Mouse (Mus musculus) lung, embryonic 15.5 days (tissue): Measurements from ENCODE around the gene Hcn3. TPM values are rescaled to one million over a fixed set of nuclear protein-coding genes. Genes with fewer than 3 reads are reported as not detected.

Source experiments
- ATAC-seq: fragments of 200-750 bp; cut with Nextera tagmentation; 2 replicates; pipeline ENCODE4 v1.8.0; 2017; ENCODE audit warnings: moderate number of reproducible peaks, borderline replicate concordance; ENCODE audit not compliant: low FRiP score, low TSS enrichment; ENCODE audit errors: extremely low read depth
- H3K27ac ChIP-seq: fragments of 300-500 bp; sonication (generic); 2 replicates; pipeline ENCODE4 v1.5.1; 2015; ENCODE audit warnings: moderate library complexity, mild to moderate bottlenecking, inconsistent platforms
- H3K27me3 ChIP-seq: fragments of 300-500 bp; sonication (generic); 2 replicates; pipeline ENCODE4 v1.6.1; 2015; ENCODE audit warnings: inconsistent platforms
- H3K36me3 ChIP-seq: fragments of 300-500 bp; sonication (generic); 2 replicates; pipeline ENCODE4 v1.6.1; 2015; ENCODE audit warnings: inconsistent platforms
- H3K4me1 ChIP-seq: fragments of 300-500 bp; sonication (generic); 2 replicates; pipeline ENCODE4 v1.6.1; 2015; ENCODE audit warnings: inconsistent platforms
- H3K4me2 ChIP-seq: fragments of 300-500 bp; sonication (generic); 2 replicates; pipeline ENCODE4 v1.6.1; 2015; ENCODE audit warnings: inconsistent platforms, mild to moderate bottlenecking, moderate library complexity
- H3K4me3 ChIP-seq: fragments of 300-500 bp; sonication (generic); 2 replicates; pipeline ENCODE4 v1.5.1; 2015; ENCODE audit warnings: mild to moderate bottlenecking, inconsistent platforms
- H3K9ac ChIP-seq: fragments of 300-500 bp; sonication (generic); 2 replicates; pipeline ENCODE4 v1.6.1; 2015; ENCODE audit warnings: inconsistent platforms
- H3K9me3 ChIP-seq: fragments of 300-500 bp; sonication (generic); 2 replicates; pipeline ENCODE4 v1.6.1; 2016; ENCODE audit warnings: inconsistent platforms
- WGBS: fragments of 180-500 bp; shearing (Covaris S2); methylation state at CpG from one replicate; pipeline ENCODE4 v1.1.7; 2015; 5-methylcytosine and 5-hydroxymethylcytosine counted together
- polyA plus RNA-seq: library from polyadenylated mRNA; unstranded; fragments of >200 nt; fragmentation: Nextera tagmentation; extraction: Ambion mirVana; gene quantifications from 2 replicates; pipeline ENCODE4 v1.2.1, GENCODE M21; 2015

Gene Hcn3
- polyA plus RNA-seq, 1 experiment from 2014 or later, result 1.9 TPM

DNA sequence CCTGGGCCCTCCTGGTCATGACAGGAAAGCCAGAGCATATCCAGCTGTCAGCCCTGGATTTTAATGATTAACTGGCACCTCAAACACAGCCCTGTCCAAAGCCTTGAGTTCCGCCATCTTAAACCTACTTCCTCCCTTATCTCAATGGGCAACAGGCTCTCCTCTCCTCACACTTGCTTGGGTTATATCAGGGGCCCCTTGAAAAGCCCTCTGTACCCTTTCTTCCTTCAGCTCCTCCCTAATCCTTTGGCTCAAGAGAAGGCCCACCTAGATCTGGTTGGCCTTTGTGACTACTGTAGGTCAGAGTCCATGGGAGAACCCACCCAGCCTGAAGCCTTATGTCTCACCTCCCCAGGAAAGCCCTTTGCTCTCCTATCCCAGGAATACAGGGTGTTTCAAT is 26.2 kb downstream of the Hcn3 start:
- Histone ChIP-seq H3K4me1 (peaks cover 7% of the 10 kb centered on the region; the same call in 1 of the 2 replicates), H3K36me3 (no peaks in the 10 kb centered on the region), H3K27me3 (no peaks in the 10 kb centered on the region), H3K4me2 (no peak overlapping the region), H3K9me3 (no peaks in the 10 kb centered on the region), H3K4me3 (no peak overlapping the region), H3K9ac (no peak overlapping the region), H3K27ac (no peak overlapping the region)
- ATAC-seq, result no peak
- 62% methylated on average over 1 of the region's 1 CpGs for WGBS

DNA sequence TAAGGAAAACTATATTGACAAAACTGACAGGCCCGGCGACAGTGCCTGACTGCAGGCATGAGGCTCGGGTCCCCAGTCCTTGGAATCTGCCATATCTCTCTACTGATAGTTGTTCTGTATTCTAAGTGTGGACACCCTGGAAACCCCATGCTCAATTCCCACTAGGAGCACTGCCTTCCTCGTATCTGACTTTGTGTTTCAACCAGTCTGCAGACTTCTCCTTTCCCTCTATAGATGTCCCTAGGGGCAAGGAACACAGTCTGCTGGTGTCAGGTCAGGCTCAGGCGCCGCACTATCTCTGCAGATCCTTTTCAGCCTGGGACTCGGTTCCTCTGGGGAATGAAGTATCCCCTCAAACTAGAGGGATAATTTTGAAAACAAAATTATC is 26.9 kb downstream of the Hcn3 start:
- ATAC-seq, result no peak
- peaks cover 7% of the 10 kb centered on the region; the same call in 1 of the 2 replicates for H3K4me1 ChIP-seq
- no peaks in the 10 kb centered on the region for H3K36me3 ChIP-seq
- H3K27ac ChIP-seq, result no peak overlapping the region
- H3K4me3 ChIP-seq, result no peak overlapping the region
- H3K9me3 ChIP-seq, result no peaks in the 10 kb centered on the region
- no peaks in the 10 kb centered on the region for H3K27me3 ChIP-seq
- H3K9ac ChIP-seq, result no peak overlapping the region
- WGBS, result 60% methylated on average over 7 of the region's 7 CpGs
- no peak overlapping the region for H3K4me2 ChIP-seq

- peaks cover 7% of the 10 kb centered on the region; the same call in 1 of the 2 replicates for H3K4me1 ChIP-seq
- WGBS, result 10% methylated on average over 30 of the region's 30 CpGs
- H3K27ac ChIP-seq, result no peak overlapping the region
- no peaks in the 10 kb centered on the region for H3K27me3 ChIP-seq
- peak overlapping the region; percentile 68 for H3K4me2 ChIP-seq
- ATAC-seq, result peak; percentile 68; the same call in 1 of the 2 replicates
- peak overlapping the region; percentile 32 for H3K4me3 ChIP-seq
- no peaks in the 10 kb centered on the region for H3K9me3 ChIP-seq
- H3K9ac ChIP-seq, result no peak overlapping the region; the same call in 1 of the 2 replicates
- no peaks in the 10 kb centered on the region for H3K36me3 ChIP-seq
Observed at GRCm38 (mm10) chr3:89132285-89133062, 27.5 kb downstream of the Hcn3 start.

DNA sequence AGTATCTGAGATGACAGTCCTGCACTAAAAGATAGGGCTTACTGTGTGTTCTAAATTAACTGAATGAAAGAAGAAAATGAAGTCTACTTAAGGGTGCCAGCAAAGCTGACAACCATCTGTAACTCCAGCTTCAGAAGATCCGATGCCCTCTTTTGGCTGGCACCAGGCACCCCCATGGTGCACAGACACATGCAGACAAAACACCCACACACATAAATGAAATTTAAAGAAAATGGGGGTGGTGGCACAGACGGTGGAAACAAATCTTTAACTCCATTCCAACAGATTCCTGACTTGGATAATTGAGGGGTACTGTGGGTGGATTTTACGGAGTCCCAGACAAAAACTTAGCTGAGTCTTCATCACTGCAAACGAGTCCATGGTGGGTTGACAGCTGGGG is 28.2 kb downstream of the Hcn3 start:
- H3K4me2 ChIP-seq, result peak overlapping the region; percentile 68
- H3K36me3 ChIP-seq, result no peaks in the 10 kb centered on the region
- no peak overlapping the region for H3K4me3 ChIP-seq
- no peak overlapping the region for H3K9ac ChIP-seq
- 36% methylated on average over 4 of the region's 4 CpGs for WGBS
- no peak for ATAC-seq
- no peaks in the 10 kb centered on the region for H3K9me3 ChIP-seq
- no peak overlapping the region for H3K27ac ChIP-seq
- no peaks in the 10 kb centered on the region for H3K27me3 ChIP-seq
- peaks cover 7% of the 10 kb centered on the region; the same call in 1 of the 2 replicates for H3K4me1 ChIP-seq

DNA sequence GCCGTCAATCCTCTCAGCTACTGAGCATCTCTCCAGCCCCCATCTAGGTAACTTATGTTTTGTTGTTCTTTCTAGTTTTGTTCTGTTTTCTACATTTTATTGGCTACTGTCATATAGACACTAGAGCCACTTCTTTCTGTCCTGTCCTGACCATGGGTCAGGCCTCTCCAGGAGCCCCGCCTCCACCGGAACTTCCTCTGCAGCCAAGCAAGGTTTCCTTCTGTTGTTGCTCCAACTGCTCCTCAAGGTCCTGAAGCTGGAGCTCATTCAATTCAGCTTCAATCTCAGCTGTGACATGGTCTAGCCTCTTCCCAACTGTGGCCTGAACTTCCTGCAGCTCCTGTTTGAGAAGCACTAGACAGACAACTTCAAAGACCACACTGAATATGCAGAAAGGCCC is 30.1 kb downstream of the Hcn3 start:
- no peak for ATAC-seq
- WGBS, result 67% methylated on average over 3 of the region's 3 CpGs

DNA sequence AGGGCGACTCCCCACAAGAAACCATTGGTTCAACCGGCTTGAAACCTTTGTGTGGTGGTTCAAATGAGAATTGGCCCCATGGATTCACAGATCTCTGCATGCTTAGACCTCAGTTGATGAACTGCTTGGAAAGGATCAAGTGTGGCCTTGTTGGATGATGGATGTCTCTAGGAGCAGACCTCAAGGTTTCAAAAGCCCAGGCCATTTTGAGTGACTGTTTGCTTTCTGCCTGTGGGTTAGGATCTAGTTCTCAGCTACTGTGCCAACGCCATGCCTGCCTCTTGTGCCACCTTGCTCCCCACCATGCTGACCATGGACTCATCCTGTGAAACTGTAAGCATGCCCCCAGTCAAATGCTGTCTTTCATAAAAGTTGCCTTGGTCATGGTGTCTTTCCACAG is 34.0 kb downstream of the Hcn3 start:
- Histone ChIP-seq H3K27ac (no peak overlapping the region), H3K9ac (no peak overlapping the region), H3K4me3 (no peak overlapping the region), H3K36me3 (no peaks in the 10 kb centered on the region), H3K4me1 (no peaks in the 10 kb centered on the region), H3K4me2 (no peak overlapping the region), H3K9me3 (no peaks in the 10 kb centered on the region), H3K27me3 (no peaks in the 10 kb centered on the region)
- WGBS, result 79% methylated on average over 3 of the region's 3 CpGs
- ATAC-seq, result no peak

More for the DNA sequence above, 30.1 kb downstream of the Hcn3 start:
- Histone ChIP-seq H3K4me2 (no peak overlapping the region), H3K4me3 (no peak overlapping the region), H3K4me1 (peaks cover 7% of the 10 kb centered on the region; the same call in 1 of the 2 replicates), H3K36me3 (no peaks in the 10 kb centered on the region), H3K9me3 (no peaks in the 10 kb centered on the region), H3K27me3 (no peaks in the 10 kb centered on the region), H3K9ac (no peak overlapping the region), H3K27ac (no peak overlapping the region)

GRCm38 (mm10) chr3:89124241-89124640 is 35.8 kb downstream of the Hcn3 start:
- no peak for ATAC-seq
- WGBS, result 45% methylated on average over 3 of the region's 3 CpGs
- H3K9me3 ChIP-seq, result no peaks in the 10 kb centered on the region

GRCm38 (mm10) chr3:89123313-89123712 is 36.7 kb downstream of the Hcn3 start:
- H3K27ac ChIP-seq, result no peak overlapping the region
- no peak overlapping the region for H3K9ac ChIP-seq
- 61% methylated on average over 2 of the region's 2 CpGs for WGBS

More at GRCm38 (mm10) chr3:89124241-89124640, 35.8 kb downstream of the Hcn3 start:
- no peak overlapping the region for H3K9ac ChIP-seq
- H3K4me3 ChIP-seq, result no peak overlapping the region
- no peaks in the 10 kb centered on the region for H3K36me3 ChIP-seq
- no peaks in the 10 kb centered on the region for H3K4me1 ChIP-seq
- H3K27ac ChIP-seq, result no peak overlapping the region
- no peaks in the 10 kb centered on the region for H3K27me3 ChIP-seq
- H3K4me2 ChIP-seq, result no peak overlapping the region

GRCm38 (mm10) chr3:89115522-89115921 is 44.5 kb downstream of the Hcn3 start:
- WGBS, result 3% methylated on average over 2 of the region's 2 CpGs

More at GRCm38 (mm10) chr3:89123313-89123712, 36.7 kb downstream of the Hcn3 start:
- H3K27me3 ChIP-seq, result no peaks in the 10 kb centered on the region
- H3K9me3 ChIP-seq, result no peaks in the 10 kb centered on the region
- H3K4me3 ChIP-seq, result no peak overlapping the region
- H3K36me3 ChIP-seq, result no peaks in the 10 kb centered on the region
- no peak for ATAC-seq
- H3K4me2 ChIP-seq, result no peak overlapping the region
- no peaks in the 10 kb centered on the region for H3K4me1 ChIP-seq

DNA sequence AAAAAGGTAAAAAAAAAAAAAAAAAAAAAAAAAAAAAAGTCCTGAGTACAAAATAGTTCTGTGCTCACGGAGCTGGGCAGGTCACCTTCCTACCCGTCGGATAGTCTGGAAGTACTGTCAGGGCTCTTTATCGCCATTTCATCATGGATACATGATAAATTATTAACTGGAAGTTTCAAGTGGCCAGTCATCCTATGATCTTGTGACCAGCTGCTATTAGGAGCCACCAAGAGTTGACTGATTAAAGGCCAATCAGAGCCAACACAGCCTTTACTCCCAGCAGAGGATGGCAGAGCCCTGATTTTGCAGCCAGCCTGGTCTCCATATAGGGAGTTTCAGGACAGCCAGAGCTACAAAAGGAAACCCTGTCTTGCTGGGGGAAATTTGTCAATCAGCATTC is 46.9 kb downstream of the Hcn3 start:
- Histone ChIP-seq H3K27me3 (no peaks in the 10 kb centered on the region), H3K4me1 (no peaks in the 10 kb centered on the region), H3K4me2 (no peak overlapping the region), H3K27ac (no peak overlapping the region), H3K9me3 (no peaks in the 10 kb centered on the region), H3K9ac (no peak overlapping the region), H3K4me3 (no peak overlapping the region), H3K36me3 (no peaks in the 10 kb centered on the region)
- ATAC-seq, result no peak
- 58% methylated on average over 4 of the region's 4 CpGs for WGBS

More at GRCm38 (mm10) chr3:89115522-89115921, 44.5 kb downstream of the Hcn3 start:
- no peak overlapping the region for H3K4me3 ChIP-seq
- no peak overlapping the region for H3K27ac ChIP-seq
- H3K27me3 ChIP-seq, result no peaks in the 10 kb centered on the region
- H3K9me3 ChIP-seq, result no peaks in the 10 kb centered on the region
- H3K4me2 ChIP-seq, result no peak overlapping the region
- H3K4me1 ChIP-seq, result no peaks in the 10 kb centered on the region
- ATAC-seq, result no peak
- no peaks in the 10 kb centered on the region for H3K36me3 ChIP-seq
- no peak overlapping the region for H3K9ac ChIP-seq

DNA sequence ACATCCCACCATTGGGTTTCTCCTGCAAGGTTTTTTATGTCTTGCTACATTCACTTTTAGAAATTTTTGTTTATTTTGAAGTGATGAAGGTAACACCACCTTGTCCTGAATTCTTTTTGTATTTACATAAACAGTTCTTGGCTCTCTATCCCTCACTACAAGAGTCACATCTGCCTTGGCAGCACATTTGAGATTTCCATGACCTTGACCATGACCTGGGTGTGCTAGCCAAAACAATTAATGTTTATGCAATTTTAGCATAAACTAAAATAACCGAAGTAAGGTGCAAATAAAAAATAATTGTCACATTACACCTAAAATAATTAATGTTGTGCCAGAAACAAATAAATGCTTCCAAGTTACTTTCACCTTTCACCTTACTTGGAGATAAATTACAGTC is 51.9 kb downstream of the Hcn3 start:
- 30% methylated on average over 1 of the region's 1 CpGs for WGBS
- no peak for ATAC-seq
- H3K4me3 ChIP-seq, result no peak overlapping the region
- H3K27me3 ChIP-seq, result no peaks in the 10 kb centered on the region
- no peak overlapping the region for H3K4me2 ChIP-seq
- no peak overlapping the region for H3K27ac ChIP-seq
- H3K36me3 ChIP-seq, result no peaks in the 10 kb centered on the region
- H3K4me1 ChIP-seq, result no peaks in the 10 kb centered on the region
- H3K9me3 ChIP-seq, result no peaks in the 10 kb centered on the region
- no peak overlapping the region for H3K9ac ChIP-seq

GRCm38 (mm10) chr3:89107545-89107944 is 52.5 kb downstream of the Hcn3 start:
- no peak for ATAC-seq
- no peaks in the 10 kb centered on the region for H3K4me1 ChIP-seq
- no peaks in the 10 kb centered on the region for H3K27me3 ChIP-seq
- H3K27ac ChIP-seq, result no peak overlapping the region
- H3K9me3 ChIP-seq, result no peaks in the 10 kb centered on the region
- no peak overlapping the region for H3K9ac ChIP-seq
- 45% methylated on average over 3 of the region's 3 CpGs for WGBS
- H3K4me2 ChIP-seq, result no peak overlapping the region
- H3K36me3 ChIP-seq, result no peaks in the 10 kb centered on the region
- no peak overlapping the region for H3K4me3 ChIP-seq
